Mouse (Mus musculus) bone marrow, adult 2 months (tissue): Measurements from ENCODE around the gene Rnf169.

Experiments
- CTCF ChIP-seq: fragments of 200-500 bp; IDR thresholded peaks from 2 replicates; pipeline ENCODE4 v1.5.1; 2011; ENCODE audit warnings: low read length, control low read depth; ENCODE audit not compliant: control insufficient read depth, insufficient read depth
- POLR2A ChIP-seq: fragments of 200-500 bp; IDR thresholded peaks from 2 replicates; pipeline ENCODE4 v1.6.1; 2011; ENCODE audit warnings: low read depth, mild to moderate bottlenecking, control low read depth, low read length, borderline replicate concordance; ENCODE audit not compliant: control insufficient read depth

DNA sequence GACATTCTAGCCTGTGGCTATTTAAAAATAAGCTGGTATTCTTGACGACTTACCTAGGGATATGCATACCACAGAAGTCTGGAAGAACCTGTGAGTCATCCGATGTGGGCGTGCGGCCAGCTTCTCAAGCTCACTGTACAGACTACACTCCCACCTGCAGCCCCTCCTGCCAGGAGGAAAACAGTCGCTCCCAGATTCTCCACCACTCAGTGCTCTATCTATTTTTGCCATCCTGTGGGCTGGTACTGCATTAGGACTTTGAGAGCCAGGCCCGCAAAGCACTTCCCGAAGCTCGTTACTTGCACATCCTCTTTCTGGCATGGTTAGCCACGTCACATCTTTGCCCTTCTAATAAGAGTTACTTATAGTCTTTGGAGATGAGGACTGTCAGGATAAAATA is 32.9 kb downstream of the Rnf169 start:
- TF ChIP-seq CTCF (no peak), POLR2A (no peak)
